Mouse (Mus musculus): ENCODE results near the gene Npas3. TPM values are rescaled to one million over a fixed set of nuclear protein-coding genes. Genes with fewer than 3 reads are reported as not detected.

Npas3 gene
- polyA plus RNA-seq, 1 experiment from 2014 or later = 31.3 TPM

DNA sequence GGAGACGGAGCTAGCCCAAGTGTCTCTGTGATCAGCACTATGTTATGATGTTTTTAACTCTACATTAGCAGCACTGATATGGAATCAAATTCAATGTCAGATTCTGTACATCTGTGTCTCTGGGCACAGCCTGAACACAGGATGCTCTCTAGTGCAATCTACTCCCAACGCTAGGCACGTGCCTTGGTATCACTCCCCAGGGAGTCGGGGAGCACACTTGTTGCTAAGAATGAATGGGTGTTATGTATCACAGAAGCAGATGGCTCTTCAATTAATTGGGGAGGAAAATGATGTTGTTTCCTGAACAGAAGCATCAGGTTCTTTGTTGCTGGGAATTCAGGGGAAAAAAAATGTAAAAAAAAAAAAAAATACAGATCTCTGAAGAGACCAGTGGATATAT, 801.4 kb downstream of the Npas3 start:
- Histone ChIP-seq H3K9me3 (no peaks in the 10 kb centered on the region), H3K4me2 (no peak overlapping the region), H3K4me1 (peaks cover 20% of the 10 kb centered on the region), H3K27me3 (replicated peaks) (no peaks in the 10 kb centered on the region), H3K4me3 (no peak overlapping the region), H3K27ac (no peak overlapping the region), H3K9ac (no peak overlapping the region), H3K36me3 (replicated peaks) (no peaks in the 10 kb centered on the region)
- WGBS = 84% methylated on average over 4 of the region's 4 CpGs
- ATAC-seq (replicated peaks) = no peak

DNA sequence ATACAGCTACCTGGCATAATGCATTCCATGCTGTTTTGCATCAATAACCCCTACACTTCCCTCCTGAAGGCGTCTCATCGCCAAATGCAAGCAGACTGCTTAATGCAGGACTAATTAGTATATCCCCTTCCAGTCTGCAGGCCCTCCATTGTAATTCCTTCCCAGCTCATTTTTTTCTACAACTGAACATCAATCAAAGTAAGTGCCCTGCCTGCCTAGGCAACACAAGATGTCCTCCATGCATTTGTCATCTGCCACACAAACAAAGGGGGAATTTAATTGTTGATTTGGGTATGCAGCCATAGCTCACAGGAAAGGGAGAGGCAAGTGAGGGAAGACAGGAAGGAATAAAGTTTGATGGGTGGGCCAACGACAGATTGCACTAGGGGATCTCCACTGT, 804.5 kb downstream of the Npas3 start:
- no peak overlapping the region for H3K4me2 ChIP-seq
- no peak for ATAC-seq (replicated peaks)
- H3K4me1 ChIP-seq = peaks cover 13% of the 10 kb centered on the region
- H3K9me3 ChIP-seq = no peaks in the 10 kb centered on the region
- H3K9ac ChIP-seq = no peak overlapping the region
- H3K27me3 ChIP-seq (replicated peaks) = no peaks in the 10 kb centered on the region
- H3K4me3 ChIP-seq = no peak overlapping the region
- WGBS = 35% methylated on average over 3 of the region's 3 CpGs
- 0 out of 2 replicates have a peak overlapping the region, but pooled peaks have one; percentile 4 for H3K27ac ChIP-seq
- H3K36me3 ChIP-seq (replicated peaks) = no peaks in the 10 kb centered on the region

DNA sequence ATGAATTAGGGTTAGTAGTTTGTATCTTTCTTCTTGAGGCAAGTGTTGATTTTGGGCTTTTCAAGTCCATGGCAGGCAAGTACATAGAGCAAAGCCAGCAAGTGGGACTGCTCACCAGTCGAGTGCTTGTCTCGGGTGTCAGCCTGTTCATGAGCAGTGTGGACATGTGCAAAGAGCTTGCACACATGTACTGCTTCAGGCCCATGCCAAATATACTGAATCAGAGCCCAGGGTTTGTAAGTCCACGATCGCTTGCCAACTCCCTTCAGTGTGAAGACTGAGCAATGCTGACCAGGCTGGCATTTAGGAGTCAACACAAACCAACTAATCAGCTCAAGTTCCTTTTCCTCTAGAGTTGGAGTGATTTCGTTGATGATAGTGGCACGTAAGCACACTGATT, 805.1 kb downstream of the Npas3 start:
- no peak overlapping the region for H3K27ac ChIP-seq

GRCm38 (mm10) chr12:54060732-54061131, 812.3 kb downstream of the Npas3 start:
- Histone ChIP-seq H3K4me3 (no peak overlapping the region), H3K27me3 (replicated peaks) (no peaks in the 10 kb centered on the region), H3K36me3 (replicated peaks) (no peaks in the 10 kb centered on the region), H3K4me2 (no peak overlapping the region), H3K27ac (0 out of 2 replicates have a peak overlapping the region, but pooled peaks have one; percentile 51), H3K4me1 (peaks cover 12% of the 10 kb centered on the region), H3K9ac (no peak overlapping the region), H3K9me3 (no peaks in the 10 kb centered on the region)
- 13% methylated on average over 8 of the region's 8 CpGs for WGBS
- peak; percentile 83 for ATAC-seq (replicated peaks)

More for the DNA sequence above, 805.1 kb downstream of the Npas3 start:
- ATAC-seq (replicated peaks) = no peak
- no peak overlapping the region for H3K9ac ChIP-seq
- 85% methylated on average over 6 of the region's 6 CpGs for WGBS
- no peak overlapping the region for H3K4me2 ChIP-seq
- H3K4me1 ChIP-seq = peaks cover 10% of the 10 kb centered on the region; the same call in 1 of the 2 replicates
- H3K36me3 ChIP-seq (replicated peaks) = no peaks in the 10 kb centered on the region
- no peak overlapping the region for H3K4me3 ChIP-seq
- H3K27me3 ChIP-seq (replicated peaks) = no peaks in the 10 kb centered on the region
- no peaks in the 10 kb centered on the region for H3K9me3 ChIP-seq

GRCm38 (mm10) chr12:54061168-54061567, 812.7 kb downstream of the Npas3 start:
- H3K36me3 ChIP-seq (replicated peaks) = no peaks in the 10 kb centered on the region
- 58% methylated on average over 6 of the region's 6 CpGs for WGBS
- peak overlapping the region; percentile 51; the same call in 1 of the 2 replicates for H3K27ac ChIP-seq

GRCm38 (mm10) chr12:54064986-54065385, 816.5 kb downstream of the Npas3 start:
- 83% methylated on average over 16 of the region's 16 CpGs for WGBS
- Histone ChIP-seq H3K27me3 (replicated peaks) (peaks cover 11% of the 10 kb centered on the region), H3K4me3 (no peak overlapping the region), H3K36me3 (replicated peaks) (no peaks in the 10 kb centered on the region), H3K9me3 (no peaks in the 10 kb centered on the region), H3K4me2 (no peak overlapping the region), H3K9ac (no peak overlapping the region), H3K27ac (no peak overlapping the region), H3K4me1 (peaks cover 24% of the 10 kb centered on the region)
- ATAC-seq (replicated peaks) = no peak

More at GRCm38 (mm10) chr12:54061168-54061567, 812.7 kb downstream of the Npas3 start:
- H3K4me3 ChIP-seq = no peak overlapping the region
- H3K9ac ChIP-seq = no peak overlapping the region
- H3K27me3 ChIP-seq (replicated peaks) = 0 out of 2 replicates have a peak, but pooled peaks cover under 1% of the 10 kb centered on the region
- no peak overlapping the region for H3K4me2 ChIP-seq
- ATAC-seq (replicated peaks) = no peak; the same call in 1 of the 2 replicates
- no peaks in the 10 kb centered on the region for H3K9me3 ChIP-seq
- peaks cover 12% of the 10 kb centered on the region for H3K4me1 ChIP-seq

- no peaks in the 10 kb centered on the region for H3K9me3 ChIP-seq
- no peaks in the 10 kb centered on the region for H3K36me3 ChIP-seq (replicated peaks)
- no peak overlapping the region for H3K9ac ChIP-seq
- no peak overlapping the region for H3K27ac ChIP-seq
- H3K4me2 ChIP-seq = no peak overlapping the region
- H3K4me1 ChIP-seq = peaks cover 21% of the 10 kb centered on the region
- H3K27me3 ChIP-seq (replicated peaks) = peaks cover 11% of the 10 kb centered on the region
- ATAC-seq (replicated peaks) = no peak
- 84% methylated on average over 11 of the region's 11 CpGs for WGBS
- no peak overlapping the region for H3K4me3 ChIP-seq
Observed at GRCm38 (mm10) chr12:54065607-54066006, 817.1 kb downstream of the Npas3 start.

GRCm38 (mm10) chr12:54067419-54067818, 818.9 kb downstream of the Npas3 start:
- 33% methylated on average over 14 of the region's 14 CpGs for WGBS
- peak overlapping the region; percentile 15; the same call in 1 of the 2 replicates for H3K9ac ChIP-seq
- H3K4me3 ChIP-seq = peak overlapping the region; percentile 38
- no peaks in the 10 kb centered on the region for H3K9me3 ChIP-seq
- peaks cover 13% of the 10 kb centered on the region for H3K4me1 ChIP-seq
- peaks cover 11% of the 10 kb centered on the region for H3K27me3 ChIP-seq (replicated peaks)
- H3K4me2 ChIP-seq = peak overlapping the region; percentile 56
- 0 out of 2 replicates have a peak, but pooled peaks have one; percentile 10 for ATAC-seq (replicated peaks)
- H3K36me3 ChIP-seq (replicated peaks) = no peaks in the 10 kb centered on the region
- no peak overlapping the region for H3K27ac ChIP-seq

DNA sequence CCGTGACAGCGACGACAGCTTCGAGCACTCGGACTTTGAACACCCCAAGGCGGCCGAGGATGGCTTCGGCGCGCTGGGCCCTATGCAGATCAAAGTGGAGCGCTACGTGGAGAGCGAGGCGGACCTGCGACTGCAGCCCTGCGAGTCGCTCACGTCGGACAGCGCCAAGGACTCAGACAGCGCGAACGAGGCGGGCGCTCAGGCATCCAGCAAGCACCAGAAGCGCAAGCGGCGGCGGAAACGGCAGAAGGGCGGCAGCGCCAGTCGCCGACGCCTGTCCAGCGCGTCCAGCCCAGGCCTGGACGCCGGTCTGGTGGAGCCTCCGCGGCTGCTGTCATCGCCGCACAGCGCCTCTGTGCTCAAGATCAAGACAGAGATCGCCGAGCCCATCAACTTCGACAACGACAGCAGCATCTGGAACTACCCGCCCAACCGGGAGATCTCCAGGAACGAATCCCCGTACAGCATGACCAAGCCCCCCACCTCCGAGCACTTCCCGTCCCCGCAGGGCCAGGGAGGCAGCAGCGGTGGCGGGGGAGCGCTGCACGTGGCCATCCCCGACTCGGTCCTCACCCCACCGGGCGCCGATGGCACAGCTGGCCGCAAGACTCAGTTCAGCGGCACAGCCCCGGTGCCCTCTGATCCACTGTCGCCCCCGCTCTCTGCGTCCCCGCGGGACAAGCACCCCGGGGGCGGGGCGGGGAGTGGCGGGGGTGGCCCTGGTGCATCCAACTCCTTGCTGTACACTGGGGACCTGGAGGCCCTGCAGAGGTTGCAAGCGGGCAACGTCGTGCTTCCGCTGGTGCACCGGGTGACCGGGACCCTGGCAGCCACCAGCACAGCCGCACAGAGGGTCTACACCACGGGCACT, 819.6 kb downstream of the Npas3 start:
- H3K4me3 ChIP-seq = peak overlapping the region; percentile 38
- H3K9me3 ChIP-seq = no peaks in the 10 kb centered on the region
- no peak overlapping the region for H3K27ac ChIP-seq
- H3K36me3 ChIP-seq (replicated peaks) = no peaks in the 10 kb centered on the region
- H3K4me2 ChIP-seq = peak overlapping the region; percentile 56
- H3K9ac ChIP-seq = peak overlapping the region; percentile 15; the same call in 1 of the 2 replicates
- WGBS = 10% methylated on average over 84 of the region's 84 CpGs
- peaks cover 11% of the 10 kb centered on the region for H3K27me3 ChIP-seq (replicated peaks)
- ATAC-seq (replicated peaks) = peak; percentile 75
- H3K4me1 ChIP-seq = peaks cover 13% of the 10 kb centered on the region

DNA sequence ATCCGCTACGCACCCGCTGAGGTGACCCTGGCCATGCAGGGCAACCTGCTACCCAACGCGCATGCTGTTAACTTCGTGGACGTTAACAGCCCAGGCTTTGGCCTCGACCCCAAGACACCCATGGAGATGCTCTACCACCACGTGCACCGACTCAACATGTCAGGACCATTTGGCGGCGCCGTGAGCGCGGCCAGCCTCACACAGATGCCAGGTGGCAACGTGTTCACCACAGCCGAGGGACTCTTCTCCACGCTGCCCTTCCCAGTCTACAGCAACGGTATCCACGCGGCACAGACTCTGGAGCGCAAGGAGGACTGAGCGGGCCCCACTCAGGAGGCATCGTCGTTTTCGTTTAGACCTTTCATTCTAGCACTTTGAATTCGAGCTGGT, 820.3 kb downstream of the Npas3 start:
- Histone ChIP-seq H3K27ac (no peak overlapping the region), H3K36me3 (replicated peaks) (no peaks in the 10 kb centered on the region), H3K4me3 (no peak overlapping the region), H3K4me2 (no peak overlapping the region), H3K27me3 (replicated peaks) (peaks cover 11% of the 10 kb centered on the region), H3K9me3 (no peaks in the 10 kb centered on the region), H3K9ac (no peak overlapping the region), H3K4me1 (peaks cover 13% of the 10 kb centered on the region)
- peak; percentile 28; the same call in 1 of the 2 replicates for ATAC-seq (replicated peaks)
- WGBS = 74% methylated on average over 27 of the region's 27 CpGs

DNA sequence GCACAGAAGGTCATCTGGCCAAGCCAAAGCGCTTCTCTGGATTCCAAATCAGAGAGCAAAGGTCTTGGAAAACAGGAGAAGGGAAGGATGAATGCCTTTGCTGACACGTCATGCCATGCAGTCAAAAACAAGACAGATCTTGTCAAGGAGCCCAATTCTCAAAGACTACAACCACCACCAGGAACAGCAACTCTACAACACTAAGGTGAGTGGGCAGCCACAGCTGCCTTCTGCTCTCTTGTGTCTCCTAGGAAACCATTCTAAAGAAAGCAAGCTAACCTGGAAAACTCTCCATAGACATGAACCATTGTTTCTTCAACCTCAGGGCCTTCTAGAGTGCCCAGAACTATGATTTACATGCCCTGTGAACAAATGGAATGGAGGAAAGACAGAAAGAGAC, 825.5 kb downstream of the Npas3 start:
- 0 out of 2 replicates have a peak, but pooled peaks cover under 1% of the 10 kb centered on the region for H3K27me3 ChIP-seq (replicated peaks)
- no peak overlapping the region for H3K9ac ChIP-seq
- 87% methylated on average over 2 of the region's 2 CpGs for WGBS
- H3K36me3 ChIP-seq (replicated peaks) = no peaks in the 10 kb centered on the region
- H3K4me3 ChIP-seq = no peak overlapping the region
- no peak for ATAC-seq (replicated peaks)
- no peak overlapping the region for H3K27ac ChIP-seq
- H3K9me3 ChIP-seq = no peaks in the 10 kb centered on the region
- no peak overlapping the region for H3K4me2 ChIP-seq
- H3K4me1 ChIP-seq = no peaks in the 10 kb centered on the region

- ATAC-seq (replicated peaks) = no peak
- Histone ChIP-seq H3K4me2 (no peak overlapping the region), H3K9me3 (no peaks in the 10 kb centered on the region), H3K9ac (no peak overlapping the region), H3K27ac (no peak overlapping the region), H3K36me3 (replicated peaks) (no peaks in the 10 kb centered on the region), H3K4me3 (no peak overlapping the region), H3K27me3 (replicated peaks) (no peaks in the 10 kb centered on the region), H3K4me1 (no peaks in the 10 kb centered on the region)
- WGBS = 95% methylated on average over 3 of the region's 3 CpGs
Observed at GRCm38 (mm10) chr12:54080996-54081395, 832.5 kb downstream of the Npas3 start.

Measured in midbrain, embryonic 15.5 days (tissue).